Mouse (Mus musculus): ENCODE results near the gene Myrf. TPM values are rescaled to one million over a fixed set of nuclear protein-coding genes. Genes with fewer than 3 reads are reported as not detected.

The Myrf gene
- polyA plus RNA-seq, 1 experiment from 2014 or later: 6.5 TPM

DNA sequence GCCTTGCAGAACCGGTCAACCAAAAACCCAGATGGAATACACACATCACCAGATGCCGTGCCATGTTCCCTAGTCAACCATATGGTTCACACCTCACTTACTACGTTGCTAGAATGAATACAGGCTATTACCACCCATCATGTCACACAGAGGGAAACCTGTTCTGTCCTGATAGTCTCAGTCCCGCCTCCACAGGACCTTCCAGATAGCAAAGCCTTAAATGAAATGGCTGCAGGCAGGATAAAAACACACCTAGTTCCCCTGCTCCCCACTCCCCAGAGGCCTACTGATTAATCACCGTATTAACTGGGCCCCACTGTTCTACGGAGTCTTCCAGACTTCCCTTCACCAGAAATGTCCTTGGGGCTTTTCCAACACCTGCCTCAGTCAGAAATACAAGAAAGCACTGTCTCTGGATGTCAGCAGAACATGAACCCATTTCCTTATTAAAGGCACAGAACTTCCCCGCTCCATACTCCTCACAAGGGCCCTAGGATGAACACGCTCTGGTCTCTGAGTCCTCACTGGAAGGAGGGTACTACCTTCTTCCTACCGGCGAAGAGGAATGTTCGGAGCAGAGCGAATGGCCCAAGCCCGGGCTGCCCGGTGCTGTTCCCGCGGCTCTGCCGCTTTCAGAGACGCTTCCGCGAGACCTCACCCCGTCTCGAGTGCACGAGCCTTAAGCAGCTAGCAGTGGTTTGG is 37.3 kb downstream of the Myrf start:
- Histone ChIP-seq H3K9ac (peak overlapping the region; percentile 86), H3K27me3 (no peaks in the 10 kb centered on the region), H3K27ac (peak overlapping the region; percentile 77), H3K9me3 (no peaks in the 10 kb centered on the region), H3K36me3 (peaks cover 46% of the 10 kb centered on the region), H3K4me3 (peak overlapping the region; percentile 79), H3K4me1 (peaks cover 17% of the 10 kb centered on the region), H3K4me2 (peak overlapping the region; percentile 79)
- WGBS: 2% methylated on average over 23 of the region's 23 CpGs
- no peak; the same call in 1 of the 2 replicates for ATAC-seq (ENCODE audit: borderline replicate concordance, extremely low read depth, low FRiP score, low TSS enrichment)

DNA sequence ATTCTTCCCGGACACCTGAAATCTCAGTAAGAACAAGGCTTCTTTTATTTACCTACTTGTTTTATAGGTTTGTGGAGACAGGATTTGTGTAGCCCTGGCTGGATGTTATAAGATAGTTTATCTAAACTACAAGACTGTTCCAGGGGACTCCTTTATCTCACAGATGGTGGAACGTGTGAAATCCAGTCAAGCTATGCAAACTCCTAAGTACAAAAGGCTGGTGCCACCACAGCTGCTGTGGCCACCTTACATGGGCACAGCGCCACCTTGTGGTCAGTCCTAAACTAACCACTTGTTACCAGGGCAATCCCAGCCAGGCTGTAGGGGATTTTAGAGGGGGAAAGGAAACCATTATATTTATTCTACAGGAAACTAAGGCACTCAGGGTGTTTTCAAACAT is 41.8 kb downstream of the Myrf start:
- no peak overlapping the region for H3K4me2 ChIP-seq
- 25% methylated on average over 3 of the region's 3 CpGs for WGBS

DNA sequence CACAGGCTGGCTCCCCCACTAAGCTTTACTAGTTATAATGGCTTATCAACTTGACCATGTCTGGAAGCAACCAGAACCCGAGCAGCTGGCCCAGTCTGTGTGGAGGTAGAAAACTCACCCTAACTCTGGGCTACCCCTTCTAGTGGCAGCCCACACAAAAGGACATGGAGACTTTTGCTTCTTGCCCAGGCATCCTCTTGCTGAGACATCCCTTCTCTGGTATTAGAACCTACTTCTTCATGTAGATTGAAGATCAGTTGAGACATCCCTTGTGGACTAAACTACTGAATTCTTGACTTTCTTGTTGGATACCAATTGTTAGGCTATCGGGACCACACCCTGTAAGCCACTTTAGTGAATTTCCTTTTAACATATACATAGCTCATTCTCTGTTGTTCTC is 42.3 kb downstream of the Myrf start:
- Histone ChIP-seq H3K9ac (no peak overlapping the region), H3K4me1 (peaks cover 8% of the 10 kb centered on the region), H3K9me3 (no peaks in the 10 kb centered on the region), H3K27ac (no peak overlapping the region), H3K4me3 (no peak overlapping the region), H3K27me3 (no peaks in the 10 kb centered on the region), H3K36me3 (peaks cover 66% of the 10 kb centered on the region), H3K4me2 (no peak overlapping the region)
- WGBS: 75% methylated on average over 2 of the region's 2 CpGs
- ATAC-seq (ENCODE audit: borderline replicate concordance, extremely low read depth, low FRiP score, low TSS enrichment): no peak

More for the DNA sequence above, 41.8 kb downstream of the Myrf start:
- Histone ChIP-seq H3K4me3 (no peak overlapping the region), H3K9ac (no peak overlapping the region), H3K36me3 (peaks cover 62% of the 10 kb centered on the region), H3K9me3 (no peaks in the 10 kb centered on the region), H3K27me3 (no peaks in the 10 kb centered on the region), H3K4me1 (peaks cover 8% of the 10 kb centered on the region), H3K27ac (no peak overlapping the region)
- no peak for ATAC-seq (ENCODE audit: borderline replicate concordance, extremely low read depth, low FRiP score, low TSS enrichment)

DNA sequence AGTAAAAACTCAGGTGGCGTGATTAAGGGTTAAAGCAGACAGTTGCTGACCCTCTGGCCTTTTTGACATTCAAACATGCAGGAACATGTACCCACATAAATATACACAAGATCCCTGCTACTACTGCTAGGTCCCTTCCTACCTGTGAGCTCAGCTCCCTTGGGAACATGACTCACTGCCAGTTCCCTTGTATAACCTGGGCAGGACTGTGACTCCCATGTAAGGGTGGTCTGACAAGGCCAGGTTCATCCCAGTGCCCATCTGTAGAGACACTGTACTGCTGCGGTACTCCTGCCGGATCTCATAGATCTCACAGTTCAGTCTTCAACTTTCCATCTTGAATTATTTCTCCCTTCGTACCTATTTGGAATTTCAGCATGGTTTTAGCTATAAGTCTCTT is 43.4 kb downstream of the Myrf start:
- 83% methylated on average over 4 of the region's 4 CpGs for WGBS
- peaks cover 77% of the 10 kb centered on the region for H3K36me3 ChIP-seq
- H3K27ac ChIP-seq: no peak overlapping the region
- no peak for ATAC-seq (ENCODE audit: borderline replicate concordance, extremely low read depth, low FRiP score, low TSS enrichment)
- H3K27me3 ChIP-seq: no peaks in the 10 kb centered on the region
- H3K9ac ChIP-seq: no peak overlapping the region
- no peaks in the 10 kb centered on the region for H3K9me3 ChIP-seq
- no peak overlapping the region for H3K4me2 ChIP-seq
- no peaks in the 10 kb centered on the region for H3K4me1 ChIP-seq
- no peak overlapping the region for H3K4me3 ChIP-seq

DNA sequence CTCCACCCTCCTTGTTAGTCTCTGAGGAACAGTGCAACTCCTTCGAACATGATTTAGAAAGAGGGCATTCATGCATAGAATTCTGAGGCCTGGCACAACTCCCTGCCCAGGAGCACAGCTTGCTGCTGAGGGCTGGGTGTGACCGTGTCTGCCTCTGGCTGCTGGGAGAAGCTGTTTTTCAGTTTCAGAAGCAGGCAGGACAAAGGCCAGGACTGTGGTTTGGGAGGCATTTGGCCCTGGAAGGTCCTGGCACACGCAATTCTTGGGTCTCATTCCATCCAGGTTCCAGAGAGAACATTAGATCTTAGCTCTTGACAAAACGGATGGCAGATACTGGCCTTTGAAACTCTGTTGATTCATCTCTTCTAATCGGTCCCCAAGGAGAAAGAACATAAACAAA is 45.3 kb downstream of the Myrf start:
- no peak overlapping the region for H3K4me3 ChIP-seq
- no peak overlapping the region for H3K27ac ChIP-seq

DNA sequence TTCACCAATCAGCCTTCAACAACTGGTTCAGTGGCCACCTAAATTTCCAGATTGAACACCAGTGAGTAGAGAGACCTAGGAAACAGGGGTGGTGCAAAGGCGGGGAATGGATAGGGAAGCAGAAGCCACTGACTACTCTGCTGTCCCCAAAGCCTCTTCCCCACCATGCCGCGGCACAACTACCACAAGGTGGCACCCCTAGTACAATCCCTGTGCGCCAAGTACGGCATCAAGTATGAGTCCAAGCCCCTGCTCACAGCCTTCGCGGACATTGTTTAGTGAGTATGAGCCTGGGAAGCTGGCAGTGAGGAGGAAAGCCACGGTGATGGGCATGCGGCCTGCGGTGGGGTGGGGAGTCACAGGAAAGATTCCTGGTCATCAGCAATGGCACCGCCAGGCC is 46.2 kb downstream of the Myrf start:
- WGBS: 80% methylated on average over 11 of the region's 11 CpGs
- no peak for ATAC-seq (ENCODE audit: borderline replicate concordance, extremely low read depth, low FRiP score, low TSS enrichment)
- Histone ChIP-seq H3K4me1 (no peaks in the 10 kb centered on the region), H3K9ac (no peak overlapping the region), H3K36me3 (peaks cover 79% of the 10 kb centered on the region), H3K9me3 (no peaks in the 10 kb centered on the region), H3K4me2 (no peak overlapping the region), H3K4me3 (no peak overlapping the region), H3K27me3 (no peaks in the 10 kb centered on the region), H3K27ac (no peak overlapping the region)

More for the DNA sequence above, 45.3 kb downstream of the Myrf start:
- Histone ChIP-seq H3K9me3 (no peaks in the 10 kb centered on the region), H3K4me1 (no peaks in the 10 kb centered on the region), H3K9ac (no peak overlapping the region), H3K36me3 (peaks cover 79% of the 10 kb centered on the region), H3K27me3 (no peaks in the 10 kb centered on the region), H3K4me2 (no peak overlapping the region)
- ATAC-seq (ENCODE audit: borderline replicate concordance, extremely low read depth, low FRiP score, low TSS enrichment): no peak
- 73% methylated on average over 5 of the region's 5 CpGs for WGBS

DNA sequence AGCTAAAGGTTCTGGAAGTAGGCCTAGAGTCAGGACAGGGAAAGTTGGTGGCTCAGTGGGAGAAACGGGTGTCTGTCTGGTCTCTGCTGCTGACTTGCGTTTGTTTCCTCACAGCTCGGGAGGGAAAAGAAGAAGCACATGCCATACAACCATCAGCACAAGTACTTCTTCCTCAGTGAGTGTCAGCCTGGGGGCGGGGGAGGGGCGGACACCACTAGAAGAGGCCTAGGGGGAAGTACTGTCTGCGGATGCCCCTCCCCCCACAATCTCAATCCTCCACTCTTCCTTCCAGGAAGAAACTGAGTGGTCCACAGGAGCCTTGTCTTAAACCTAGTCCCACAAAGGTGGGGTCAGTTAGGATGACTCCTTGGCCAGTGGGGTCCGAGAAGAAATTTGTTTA is 49.2 kb downstream of the Myrf start:
- Histone ChIP-seq H3K4me3 (no peak overlapping the region), H3K27ac (no peak overlapping the region), H3K4me1 (no peaks in the 10 kb centered on the region), H3K27me3 (no peaks in the 10 kb centered on the region), H3K9ac (no peak overlapping the region), H3K9me3 (no peaks in the 10 kb centered on the region), H3K4me2 (no peak overlapping the region), H3K36me3 (peaks cover 95% of the 10 kb centered on the region)
- 54% methylated on average over 7 of the region's 7 CpGs for WGBS
- ATAC-seq (ENCODE audit: borderline replicate concordance, extremely low read depth, low FRiP score, low TSS enrichment): no peak

DNA sequence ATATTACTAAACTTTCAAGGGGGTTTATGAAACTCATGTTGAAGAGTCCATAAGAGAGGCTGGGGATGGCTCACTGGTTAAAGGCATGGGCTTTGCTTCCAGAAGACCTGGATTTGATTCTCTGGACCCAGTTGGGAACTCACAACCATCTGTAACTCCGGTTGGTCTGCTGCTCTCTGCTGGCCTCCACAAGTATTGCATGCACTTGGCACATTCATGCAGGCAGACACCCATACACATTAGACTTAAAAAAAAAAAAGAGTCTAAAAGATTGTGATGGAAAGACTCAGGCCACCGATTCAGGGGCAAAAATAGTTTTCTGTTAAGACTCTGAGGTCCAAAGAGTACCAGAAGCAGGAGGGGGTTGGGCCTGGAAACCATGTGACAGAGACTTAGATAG is 49.8 kb downstream of the Myrf start:
- WGBS: 28% methylated on average over 2 of the region's 2 CpGs
- Histone ChIP-seq H3K27ac (no peak overlapping the region), H3K36me3 (peaks cover 95% of the 10 kb centered on the region), H3K4me1 (no peaks in the 10 kb centered on the region), H3K9ac (no peak overlapping the region), H3K27me3 (no peaks in the 10 kb centered on the region), H3K4me3 (no peak overlapping the region), H3K9me3 (no peaks in the 10 kb centered on the region), H3K4me2 (no peak overlapping the region)
- no peak; the same call in 1 of the 2 replicates for ATAC-seq (ENCODE audit: borderline replicate concordance, extremely low read depth, low FRiP score, low TSS enrichment)

DNA sequence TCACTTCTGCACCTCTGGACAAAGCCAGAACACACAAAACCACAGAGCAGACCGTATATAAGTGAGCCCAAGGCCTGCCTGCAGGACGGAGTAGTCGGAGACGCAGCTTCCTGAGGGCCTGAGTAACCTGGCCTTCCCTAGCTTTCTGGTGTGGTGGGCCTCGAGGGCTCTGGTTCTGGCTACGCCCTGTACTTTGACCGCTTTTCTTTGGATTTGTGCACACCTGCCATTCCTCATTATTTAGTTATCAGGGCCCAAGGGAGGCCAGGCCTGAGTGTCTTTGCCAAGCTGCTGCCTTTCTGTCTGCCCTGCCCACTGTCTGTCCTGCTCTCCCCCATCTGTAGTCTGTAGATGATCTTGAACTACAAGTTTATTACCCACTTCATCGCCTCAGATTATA is 50.6 kb downstream of the Myrf start:
- Histone ChIP-seq H3K27ac (no peak overlapping the region), H3K4me1 (peaks cover 2% of the 10 kb centered on the region; the same call in 1 of the 2 replicates), H3K36me3 (peaks cover 94% of the 10 kb centered on the region), H3K4me3 (no peak overlapping the region), H3K9ac (no peak overlapping the region), H3K4me2 (no peak overlapping the region), H3K9me3 (no peaks in the 10 kb centered on the region), H3K27me3 (no peaks in the 10 kb centered on the region)
- no peak for ATAC-seq (ENCODE audit: borderline replicate concordance, extremely low read depth, low FRiP score, low TSS enrichment)
- 91% methylated on average over 8 of the region's 8 CpGs for WGBS

DNA sequence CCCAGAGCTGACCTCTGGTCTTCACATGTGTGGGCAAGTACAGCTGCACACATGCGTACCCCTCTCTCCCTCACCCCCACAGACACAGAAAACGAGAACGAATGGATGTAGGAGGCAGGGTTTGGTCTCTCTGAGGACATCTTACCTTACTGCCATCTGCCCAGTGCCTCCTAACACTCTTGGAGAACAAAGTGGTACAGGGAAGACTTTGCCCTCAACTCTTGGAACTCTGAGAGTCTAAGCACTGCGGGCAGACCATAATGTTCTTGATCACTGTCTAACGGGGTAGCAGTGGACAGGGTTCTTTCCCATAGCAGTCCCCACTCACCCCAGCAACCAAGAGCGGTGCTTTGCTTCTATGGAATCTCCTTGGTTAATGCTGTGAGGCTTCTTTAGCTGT is 51.5 kb downstream of the Myrf start:
- no peak for ATAC-seq (ENCODE audit: borderline replicate concordance, extremely low read depth, low FRiP score, low TSS enrichment)
- no peak overlapping the region for H3K9ac ChIP-seq
- no peaks in the 10 kb centered on the region for H3K9me3 ChIP-seq
- H3K4me2 ChIP-seq: no peak overlapping the region
- H3K4me3 ChIP-seq: no peak overlapping the region
- no peaks in the 10 kb centered on the region for H3K27me3 ChIP-seq
- no peak overlapping the region for H3K27ac ChIP-seq
- H3K36me3 ChIP-seq: peaks cover 85% of the 10 kb centered on the region
- WGBS: 95% methylated on average over 6 of the region's 6 CpGs
- peaks cover 11% of the 10 kb centered on the region for H3K4me1 ChIP-seq

DNA sequence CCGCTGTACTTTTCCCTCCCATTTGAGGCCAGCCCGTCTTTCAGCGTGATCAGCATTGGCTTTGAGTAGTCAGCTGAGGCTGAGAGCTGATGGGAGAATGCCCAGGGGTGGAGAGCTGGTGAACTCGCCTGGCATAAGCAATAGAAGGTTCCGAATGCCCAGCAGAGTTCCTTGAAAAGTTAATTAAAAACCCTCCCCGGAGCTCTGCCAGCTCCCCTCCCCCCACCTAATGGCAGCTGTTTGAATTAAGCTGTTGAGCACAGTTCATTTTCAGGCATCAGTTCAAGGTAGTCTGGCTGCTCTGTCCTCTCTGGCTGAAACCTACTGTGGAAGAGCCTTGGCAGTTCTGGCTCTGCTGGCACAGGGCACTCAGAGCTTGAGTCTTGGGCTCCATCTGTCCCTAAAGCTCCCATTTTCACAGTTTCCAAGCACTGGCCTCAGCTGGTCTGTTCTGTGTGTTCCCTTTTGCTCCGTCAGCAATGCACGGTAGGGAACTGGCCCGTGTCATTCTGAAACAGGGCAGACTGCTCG is 52.2 kb downstream of the Myrf start:
- Histone ChIP-seq H3K27ac (no peak overlapping the region), H3K4me3 (no peak overlapping the region), H3K36me3 (peaks cover 79% of the 10 kb centered on the region), H3K9ac (no peak overlapping the region), H3K4me2 (no peak overlapping the region), H3K27me3 (no peaks in the 10 kb centered on the region), H3K9me3 (no peaks in the 10 kb centered on the region), H3K4me1 (peaks cover 13% of the 10 kb centered on the region)
- 87% methylated on average over 10 of the region's 10 CpGs for WGBS
- ATAC-seq (ENCODE audit: borderline replicate concordance, extremely low read depth, low FRiP score, low TSS enrichment): no peak

DNA sequence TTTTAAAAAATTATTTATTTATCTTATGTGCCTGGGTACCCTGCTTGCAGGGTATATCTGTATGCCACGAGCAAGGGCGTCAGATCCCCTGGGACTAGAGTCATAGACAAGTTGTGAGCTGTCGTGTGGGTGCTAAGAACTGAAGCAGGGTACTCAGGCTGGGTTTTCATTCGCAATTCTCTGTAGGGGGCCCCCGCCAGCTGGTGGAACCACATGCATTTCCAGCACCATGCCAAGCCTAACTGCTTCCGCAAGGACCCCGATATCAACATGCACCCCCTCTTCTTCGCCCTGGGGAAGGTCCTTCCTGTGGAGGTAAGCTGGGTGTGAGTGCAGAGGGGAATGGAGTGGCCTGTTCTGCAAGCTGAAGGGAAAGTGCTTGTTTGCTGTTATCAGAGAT is 54.0 kb downstream of the Myrf start:
- no peak overlapping the region for H3K9ac ChIP-seq
- 92% methylated on average over 8 of the region's 8 CpGs for WGBS
- H3K4me2 ChIP-seq: no peak overlapping the region

More for the DNA sequence above, 54.0 kb downstream of the Myrf start:
- ATAC-seq (ENCODE audit: borderline replicate concordance, extremely low read depth, low FRiP score, low TSS enrichment): no peak
- H3K27ac ChIP-seq: no peak overlapping the region
- no peak overlapping the region for H3K4me3 ChIP-seq
- H3K9me3 ChIP-seq: no peaks in the 10 kb centered on the region
- no peaks in the 10 kb centered on the region for H3K27me3 ChIP-seq
- H3K36me3 ChIP-seq: peaks cover 62% of the 10 kb centered on the region
- H3K4me1 ChIP-seq: peaks cover 19% of the 10 kb centered on the region
